Mouse (Mus musculus) limb, embryonic 14.5 days (tissue): ENCODE measurements around the gene Ephb3. TPM values are rescaled to one million over a fixed set of nuclear protein-coding genes. Genes with fewer than 3 reads are reported as not detected.

Experiments used
- ATAC-seq: fragments of 200-750 bp; cut with Nextera tagmentation; 2 replicates; pipeline ENCODE4 v1.8.0; 2017; ENCODE audit warnings: low read depth, moderate number of reproducible peaks, moderate TSS enrichment; ENCODE audit not compliant: low FRiP score
- DNase-seq: peaks from one replicate; pipeline ENCODE4 v3.0.0-alpha.2; 2015; ENCODE audit warnings: low spot score
- H3K27ac ChIP-seq: fragments of 300-500 bp; sonication (generic); replicated peaks from 2 replicates; pipeline ENCODE4 v1.5.1; 2014; ENCODE audit warnings: low read depth, mild to moderate bottlenecking, low read length, moderate library complexity, mixed read lengths
- H3K27me3 ChIP-seq: fragments of 300-500 bp; sonication (generic); 2 replicates; pipeline ENCODE4 v1.6.1; 2014; ENCODE audit warnings: low read length, mixed read lengths; ENCODE audit not compliant: control insufficient read depth, insufficient read depth
- H3K36me3 ChIP-seq: fragments of 300-500 bp; sonication (generic); 2 replicates; pipeline ENCODE4 v1.6.1; 2014; ENCODE audit warnings: mild to moderate bottlenecking, low read length, moderate library complexity, mixed read lengths; ENCODE audit not compliant: control insufficient read depth, insufficient read depth
- H3K4me1 ChIP-seq: fragments of 300-500 bp; sonication (generic); 2 replicates; pipeline ENCODE4 v1.6.1; 2014; ENCODE audit warnings: antibody characterized with exemption, low read length, mixed read lengths; ENCODE audit not compliant: control insufficient read depth, insufficient read depth
- H3K4me2 ChIP-seq: fragments of 300-500 bp; sonication (generic); replicated peaks from 2 replicates; pipeline ENCODE4 v1.6.1; 2014; ENCODE audit warnings: low read depth, mild to moderate bottlenecking, low read length, moderate library complexity; ENCODE audit not compliant: severe bottlenecking
- H3K4me3 ChIP-seq: fragments of 300-500 bp; sonication (generic); replicated peaks from 2 replicates; pipeline ENCODE4 v1.5.1; 2014; ENCODE audit warnings: low read length
- H3K9ac ChIP-seq: fragments of 300-500 bp; sonication (generic); 2 replicates; pipeline ENCODE4 v1.6.1; 2014; ENCODE audit warnings: mild to moderate bottlenecking, low read depth, low read length, moderate library complexity; ENCODE audit not compliant: severe bottlenecking
- H3K9me3 ChIP-seq: fragments of 300-500 bp; sonication (generic); 2 replicates; pipeline ENCODE4 v1.6.1; 2016; ENCODE audit warnings: low read length; ENCODE audit not compliant: control insufficient read depth
- POLR2A ChIP-seq: fragments of 200-500 bp; IDR thresholded peaks from 2 replicates; pipeline ENCODE4 v1.8.0; 2012; ENCODE audit warnings: inconsistent platforms, mild to moderate bottlenecking, moderate library complexity, borderline replicate concordance; ENCODE audit not compliant: insufficient read depth, insufficient read length; ENCODE audit errors: extremely low read depth
- WGBS: fragments of 180-500 bp; shearing (Covaris S2); extraction: QIAGEN DNeasy Blood & Tissue Kit; methylation state at CpG from one replicate; pipeline ENCODE4 v1.1.7; 2014; 5-methylcytosine and 5-hydroxymethylcytosine counted together
- polyA plus RNA-seq, 2 experiments: library from polyadenylated mRNA; depleted of rRNA in 1 of 2; stranded (reverse) in 1 of 2; unstranded in 1 of 2; fragments of >200 nt; fragmentation: Nextera tagmentation in 1 of 2; extraction: Ambion mirVana in 1 of 2; gene quantifications; 2 replicates each; pipeline versions ENCODE4 v1.2.1 to v1.2.3; 2012 to 2014

Gene Ephb3
- polyA plus RNA-seq, 2 experiments: 37.0 to 70.9 TPM

GRCm38 (mm10) chr16:21211501-21211900 lies 6.9 kb downstream of the Ephb3 start:
- TF ChIP-seq POLR2A: no peak
- peak overlapping the region; percentile 77 for H3K4me2 ChIP-seq
- 20% methylated on average over 4 of the region's 4 CpGs for WGBS
- peak overlapping the region; percentile 95 for H3K27ac ChIP-seq
- ATAC-seq (no peak), DNase-seq (no peak)
- peaks cover 43% of the 10 kb centered on the region for H3K36me3 ChIP-seq
- H3K4me3 ChIP-seq: peak overlapping the region; percentile 39
- peak overlapping the region; percentile 53 for H3K9ac ChIP-seq
- no peaks in the 10 kb centered on the region for H3K9me3 ChIP-seq
- H3K27me3 ChIP-seq: no peaks in the 10 kb centered on the region
- H3K4me1 ChIP-seq: peaks cover 76% of the 10 kb centered on the region

DNA sequence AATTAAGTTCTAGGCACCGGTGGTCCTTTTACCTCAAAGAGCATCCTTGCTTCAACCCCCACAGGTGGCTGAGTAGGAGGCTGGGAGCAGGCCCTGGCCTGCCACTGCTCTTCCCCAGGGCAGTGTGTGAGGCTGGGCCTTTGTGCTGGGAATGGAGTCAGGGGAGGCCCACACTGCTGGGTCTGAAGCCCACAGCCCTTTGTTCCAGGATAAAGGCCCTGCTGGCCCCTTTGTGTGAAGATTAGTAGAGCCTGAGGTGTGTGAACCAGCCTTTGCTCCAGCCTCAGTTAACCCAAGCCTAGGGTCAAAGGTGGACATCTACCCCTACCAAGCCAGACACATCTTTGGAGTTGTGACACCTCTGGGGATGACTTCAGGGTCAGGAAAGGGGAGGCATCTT lies 7.8 kb downstream of the Ephb3 start:
- TF ChIP-seq POLR2A: no peak
- WGBS: 10% methylated on average over 1 of the region's 1 CpGs
- no peak overlapping the region for H3K9ac ChIP-seq
- H3K4me3 ChIP-seq: no peak overlapping the region
- H3K36me3 ChIP-seq: peaks cover 52% of the 10 kb centered on the region
- H3K9me3 ChIP-seq: no peaks in the 10 kb centered on the region
- ATAC-seq (no peak), DNase-seq (no peak)
- peak overlapping the region; percentile 77; the same call in 1 of the 2 replicates for H3K4me2 ChIP-seq
- no peaks in the 10 kb centered on the region for H3K27me3 ChIP-seq
- peaks cover 75% of the 10 kb centered on the region for H3K4me1 ChIP-seq
- H3K27ac ChIP-seq: 0 out of 2 replicates have a peak overlapping the region, but pooled peaks have one; percentile 58

- H3K4me2 ChIP-seq: no peak overlapping the region
- WGBS: 95% methylated on average over 7 of the region's 7 CpGs
- H3K4me3 ChIP-seq: no peak overlapping the region
- no peaks in the 10 kb centered on the region for H3K27me3 ChIP-seq
- no peak for ATAC-seq
- peaks cover 60% of the 10 kb centered on the region for H3K4me1 ChIP-seq
- DNase-seq: no peak
- H3K9me3 ChIP-seq: no peaks in the 10 kb centered on the region
- H3K27ac ChIP-seq: no peak overlapping the region
- H3K9ac ChIP-seq: no peak overlapping the region
- no peak for TF ChIP-seq POLR2A
- H3K36me3 ChIP-seq: peaks cover 67% of the 10 kb centered on the region
These were observed 9.4 kb downstream of the Ephb3 start for GRCm38 (mm10) chr16:21213939-21214338.

DNA sequence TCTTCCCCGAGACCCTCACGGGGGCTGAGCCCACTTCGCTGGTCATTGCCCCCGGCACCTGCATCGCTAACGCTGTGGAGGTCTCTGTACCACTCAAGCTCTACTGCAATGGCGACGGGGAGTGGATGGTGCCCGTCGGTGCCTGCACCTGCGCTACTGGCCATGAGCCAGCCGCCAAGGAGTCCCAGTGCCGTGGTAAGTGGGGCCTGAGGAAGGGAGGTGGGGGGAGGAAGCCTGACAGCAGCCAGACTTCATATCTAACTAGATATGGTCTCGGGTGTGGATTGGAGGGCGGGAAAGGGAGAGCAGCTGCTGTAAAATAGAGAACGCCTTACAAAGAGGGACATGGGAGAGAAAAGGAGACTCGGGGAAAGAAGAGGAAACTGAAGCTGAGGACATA lies 10.2 kb downstream of the Ephb3 start:
- H3K9ac ChIP-seq: no peak overlapping the region
- H3K27me3 ChIP-seq: no peaks in the 10 kb centered on the region
- ATAC-seq (no peak), DNase-seq (no peak)
- peaks cover 76% of the 10 kb centered on the region for H3K36me3 ChIP-seq
- 74% methylated on average over 17 of the region's 17 CpGs for WGBS
- no peaks in the 10 kb centered on the region for H3K9me3 ChIP-seq
- no peak overlapping the region for H3K4me3 ChIP-seq
- no peak overlapping the region for H3K4me2 ChIP-seq
- no peak overlapping the region; the same call in 1 of the 2 replicates for H3K27ac ChIP-seq
- no peak for TF ChIP-seq POLR2A
- peaks cover 52% of the 10 kb centered on the region for H3K4me1 ChIP-seq

DNA sequence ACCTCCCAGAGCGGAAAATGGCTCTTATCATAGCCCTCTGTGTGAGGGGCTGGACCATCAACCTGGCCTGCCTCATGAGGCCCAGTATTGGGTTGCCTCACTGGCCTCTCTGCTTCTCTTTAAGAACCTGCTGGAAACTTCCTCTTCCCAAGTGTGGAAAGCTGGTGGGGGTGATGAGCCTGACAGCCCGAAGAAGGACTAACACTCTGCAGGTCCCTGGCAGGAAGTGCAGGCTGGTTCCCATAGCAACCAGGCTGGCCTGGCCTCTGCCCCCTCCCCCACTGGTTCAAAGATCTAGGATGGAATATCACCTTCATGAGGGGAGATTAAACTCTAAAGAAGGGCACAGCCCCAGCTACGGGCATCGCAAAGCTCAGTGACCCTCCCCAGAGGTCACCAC lies 11.5 kb downstream of the Ephb3 start:
- H3K9ac ChIP-seq: no peak overlapping the region
- WGBS: 30% methylated on average over 4 of the region's 4 CpGs
- ATAC-seq: no peak
- H3K4me3 ChIP-seq: no peak overlapping the region
- no peak overlapping the region for H3K4me2 ChIP-seq
- H3K27me3 ChIP-seq: no peaks in the 10 kb centered on the region
- peaks cover 88% of the 10 kb centered on the region for H3K36me3 ChIP-seq
- TF ChIP-seq POLR2A: no peak
- H3K9me3 ChIP-seq: no peaks in the 10 kb centered on the region
- no peak overlapping the region for H3K27ac ChIP-seq
- no peak for DNase-seq
- peaks cover 45% of the 10 kb centered on the region for H3K4me1 ChIP-seq

DNA sequence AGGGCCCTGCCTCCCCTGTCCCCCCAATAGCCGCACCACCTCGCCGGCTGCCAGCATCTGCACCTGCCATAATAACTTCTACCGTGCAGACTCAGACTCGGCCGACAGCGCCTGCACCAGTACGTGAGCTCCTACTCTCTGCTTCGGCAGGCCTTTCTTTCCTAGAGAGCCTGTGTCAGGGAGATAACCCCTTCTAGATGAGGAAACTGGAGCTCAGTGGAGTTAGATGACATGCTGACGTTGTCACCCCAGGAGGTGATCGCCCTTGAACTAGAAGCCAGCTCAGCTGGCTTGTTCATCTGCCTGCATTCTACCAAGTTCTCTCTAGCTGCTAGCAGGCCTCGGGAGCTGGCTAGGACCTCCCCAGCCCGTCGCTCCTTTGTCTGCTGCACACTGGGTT lies 12.7 kb downstream of the Ephb3 start:
- H3K4me2 ChIP-seq: no peak overlapping the region
- H3K27me3 ChIP-seq: no peaks in the 10 kb centered on the region
- H3K9me3 ChIP-seq: no peaks in the 10 kb centered on the region
- no peak for TF ChIP-seq POLR2A
- H3K4me1 ChIP-seq: peaks cover 33% of the 10 kb centered on the region
- ATAC-seq (no peak), DNase-seq (no peak)
- H3K36me3 ChIP-seq: peaks cover 98% of the 10 kb centered on the region
- no peak overlapping the region for H3K9ac ChIP-seq
- H3K4me3 ChIP-seq: no peak overlapping the region
- WGBS: 78% methylated on average over 14 of the region's 14 CpGs
- H3K27ac ChIP-seq: no peak overlapping the region
